Mouse (Mus musculus) layer of hippocampus, adult 2 months (tissue): ENCODE measurements around the gene Sfxn3. TPM values are rescaled to one million over a fixed set of nuclear protein-coding genes. Genes with fewer than 3 reads are reported as not detected.

Experiments used
- DNase-seq, 2 experiments: peaks; one replicate each; pipeline ENCODE4 v3.0.0; 2022; ENCODE audit warnings: low spot score in 2 of 2
- H3K27ac ChIP-seq: fragments of 200-600 bp; 2 replicates; pipeline ENCODE4 v1.8.1; 2022
- H3K4me3 ChIP-seq: fragments of 200-600 bp; 2 replicates; pipeline ENCODE4 v1.8.1; 2022; ENCODE audit warnings: mild to moderate bottlenecking
- CTCF ChIP-seq: fragments of 200-600 bp; conservative IDR thresholded peaks from 2 replicates; pipeline ENCODE4 v1.8.1; 2022; ENCODE audit warnings: antibody characterized with exemption, mild to moderate bottlenecking, moderate library complexity
- long read RNA-seq, 2 experiments: library from polyadenylated mRNA; stranded (forward); transcript quantifications; one replicate each; pipeline ENCODE4 v2.0.0; 2021; ENCODE audit warnings: borderline mapping rate in 2 of 2
- total RNA-seq, 2 experiments: library from RNA; stranded (reverse); gene quantifications; 2 replicates each; pipeline ENCODE4 v1.2.3; 2021

Gene Sfxn3
- total RNA-seq, result 10 to 100 TPM; 87.3 to 99.8 TPM
- long read RNA-seq, experiment 1, transcript Sfxn3-201 (11 exons, 2,867 nt), result major isoform, 96 of 140 reads
- long read RNA-seq, experiment 1, partial matches to known transcripts, result 14 of 140 reads
- long read RNA-seq, experiment 1, other reads (novel, unspliced or antisense), result 30 of 140 reads
- long read RNA-seq, experiment 2, transcript Sfxn3-201 (11 exons, 2,867 nt), result major isoform, 96 of 148 reads
- long read RNA-seq, experiment 2, partial matches to known transcripts, result 30 of 148 reads
- long read RNA-seq, experiment 2, other reads (novel, unspliced or antisense), result 22 of 148 reads

DNA sequence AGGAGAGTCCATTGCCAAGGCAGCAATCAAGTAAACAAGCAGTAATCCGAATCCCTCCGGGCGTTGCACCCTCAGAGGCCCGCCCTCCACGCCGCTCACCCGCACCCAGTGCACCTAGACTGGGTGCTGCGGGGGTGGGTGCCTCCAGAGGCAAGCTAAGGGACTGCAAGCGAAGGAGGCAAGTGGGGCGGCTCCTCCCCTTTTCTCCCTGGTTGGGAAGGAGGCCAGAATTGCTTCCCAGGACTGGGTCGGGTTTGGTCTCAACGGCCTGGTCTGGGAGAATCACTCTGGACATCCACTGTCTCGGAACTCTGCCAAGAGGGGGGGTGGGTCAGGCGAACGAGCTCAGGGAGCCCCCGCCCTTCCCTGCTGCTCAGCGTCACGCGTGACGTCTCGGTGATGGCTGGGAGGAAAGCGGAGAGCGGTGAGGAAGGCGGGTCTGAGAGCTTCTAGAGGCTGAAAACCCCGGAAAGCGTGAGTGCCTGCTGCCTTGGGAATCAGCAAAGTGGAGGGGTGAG, at the start of gene Sfxn3:
Sfxn3 (plus strand) TSS at position 87 of the 518 bp plus-strand sequence.
- TF ChIP-seq CTCF, result peak; percentile 90
- DNase-seq, result peak; percentile 91 to 93
- H3K27ac ChIP-seq, result peak within 1 kb of the TSS; percentile 97
- H3K4me3 ChIP-seq, result peak within 1 kb of the TSS; percentile 78

DNA sequence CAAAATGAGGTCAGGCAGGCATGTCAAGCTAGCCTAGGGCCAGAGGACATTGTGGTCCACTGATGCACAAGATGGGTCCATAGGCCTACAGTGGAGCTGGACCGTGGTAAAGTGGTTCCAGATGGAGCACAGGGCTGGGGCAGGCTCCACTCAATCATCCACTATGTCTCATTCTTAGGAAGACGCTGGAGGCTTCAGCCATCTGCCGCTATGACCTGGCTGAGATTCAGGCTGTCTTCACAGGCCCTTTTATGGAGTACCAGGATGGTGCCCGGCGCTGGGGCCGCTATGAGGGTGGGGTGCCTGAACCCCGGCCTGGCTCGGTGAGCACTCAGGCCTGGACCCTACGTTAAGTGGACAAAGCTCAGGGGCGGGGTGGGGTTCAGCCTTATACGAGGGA, 49.5 kb upstream of the Sfxn3 start:
- Histone ChIP-seq H3K27ac (no peak overlapping the region), H3K4me3 (no peak overlapping the region)
- TF ChIP-seq CTCF, result no peak
- DNase-seq, result no peak

DNA sequence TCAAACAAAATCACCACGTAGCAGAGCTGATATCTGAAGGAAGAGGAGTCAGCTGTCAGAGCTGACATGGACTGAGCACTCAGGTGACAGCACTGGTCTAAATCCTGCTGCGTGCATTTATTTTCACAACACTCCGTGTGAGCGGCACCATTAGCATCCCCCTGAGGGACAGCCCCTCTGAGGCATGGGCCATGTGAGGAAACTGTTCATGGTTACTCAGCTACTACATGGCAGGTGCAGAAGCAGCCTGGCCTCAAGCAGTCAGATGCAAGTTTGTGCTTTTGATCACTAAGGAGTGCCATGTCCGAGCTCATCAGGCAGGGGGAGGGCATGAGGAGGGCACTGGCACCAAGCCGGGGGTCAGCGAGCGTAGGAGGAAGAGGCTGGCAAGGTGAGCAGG, 47.7 kb upstream of the Sfxn3 start:
- TF ChIP-seq CTCF, result no peak
- DNase-seq, result no peak
- H3K27ac ChIP-seq, result no peak overlapping the region
- no peak overlapping the region for H3K4me3 ChIP-seq

DNA sequence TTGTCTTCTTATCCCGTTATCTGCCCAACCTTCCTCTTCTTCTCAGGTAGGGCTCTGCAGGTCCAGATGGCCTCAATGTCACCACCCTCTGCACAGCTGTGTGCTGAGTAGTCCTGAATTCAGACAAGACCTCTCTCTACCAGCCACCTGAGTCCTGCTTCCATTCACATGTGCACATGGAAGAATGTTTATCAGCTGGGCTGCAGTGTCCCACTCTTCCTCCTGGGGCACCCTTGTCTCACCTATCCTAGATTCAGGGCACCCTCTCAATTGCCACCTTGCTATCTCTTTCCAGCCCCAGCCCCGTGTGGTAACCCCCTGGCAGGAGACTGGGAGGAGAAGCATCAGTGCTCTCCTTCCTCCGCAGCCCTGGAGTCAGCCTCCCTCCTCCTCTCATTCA, 45.0 kb upstream of the Sfxn3 start:
- TF ChIP-seq CTCF, result peak; percentile 56
- Histone ChIP-seq H3K4me3 (no peak overlapping the region), H3K27ac (no peak overlapping the region)
- DNase-seq, result no peak

DNA sequence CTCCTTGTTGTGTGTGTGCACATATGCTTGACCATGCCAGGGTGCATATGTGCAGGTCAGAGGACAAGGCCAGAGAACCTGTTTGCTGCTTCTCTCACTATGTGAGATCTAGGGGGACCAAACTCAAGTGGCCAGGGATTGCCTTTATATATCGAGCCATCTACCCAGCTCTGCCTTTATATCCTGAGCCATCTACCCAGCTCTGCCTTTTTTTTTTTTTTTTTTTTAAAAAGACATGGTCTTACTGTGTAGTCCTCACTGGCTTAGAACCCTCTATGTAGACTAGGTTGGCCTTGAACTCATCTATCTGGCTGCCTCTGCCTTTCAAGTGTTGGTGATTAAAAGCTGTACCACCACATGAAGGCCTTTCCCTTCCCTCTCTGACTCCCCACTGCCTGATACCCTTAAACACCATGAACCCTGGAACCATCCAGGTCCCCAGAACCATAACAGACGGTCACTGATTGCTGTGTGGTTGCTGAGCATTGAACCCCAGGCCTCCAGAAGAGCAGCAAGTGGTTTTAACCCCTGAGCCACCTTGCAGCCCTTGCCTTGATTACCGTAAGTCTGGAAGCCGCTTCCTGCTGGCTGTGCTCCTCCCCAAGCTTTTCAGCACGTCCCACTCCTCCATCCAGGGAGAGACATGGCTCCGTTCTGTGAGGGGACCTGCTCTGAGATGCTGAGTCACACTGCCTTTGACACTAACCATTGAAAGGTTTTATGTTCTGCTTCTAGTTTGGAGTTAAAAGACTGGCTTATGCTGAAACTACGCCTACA, 43.4 kb upstream of the Sfxn3 start:
- H3K27ac ChIP-seq, result no peak overlapping the region
- no peak for TF ChIP-seq CTCF
- DNase-seq, result no peak

DNA sequence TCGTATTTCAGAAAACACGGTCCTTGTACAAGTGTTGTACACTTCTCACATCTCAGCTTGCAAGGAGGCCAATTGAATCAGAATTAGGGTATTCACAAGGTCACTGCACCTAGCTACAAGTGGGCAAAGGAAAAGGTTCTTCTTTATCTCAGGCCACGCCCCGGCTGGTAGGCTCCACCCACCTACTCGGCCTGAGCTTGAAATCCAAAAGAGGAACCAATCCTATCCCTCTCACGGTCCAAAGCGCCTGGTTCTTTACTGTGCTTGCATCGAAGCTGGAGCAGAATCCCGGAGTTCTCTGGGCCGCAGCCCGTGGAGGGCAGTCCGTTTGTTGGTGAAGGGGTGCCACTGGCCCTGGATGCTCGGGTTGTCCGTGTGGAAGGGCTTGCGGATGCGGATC, 41.9 kb upstream of the Sfxn3 start, which contains the start of gene Twnk:
Twnk (plus strand) TSS at position 220 of the 400 bp plus-strand sequence.
- no peak for TF ChIP-seq CTCF
- Histone ChIP-seq H3K27ac (peak within 1 kb of the TSS; percentile 77), H3K4me3 (peak within 1 kb of the TSS; percentile 97)
- peak in 1 of 2 experiments; percentile 40 for DNase-seq

More for the DNA sequence above, 43.4 kb upstream of the Sfxn3 start:
- H3K4me3 ChIP-seq, result no peak overlapping the region

DNA sequence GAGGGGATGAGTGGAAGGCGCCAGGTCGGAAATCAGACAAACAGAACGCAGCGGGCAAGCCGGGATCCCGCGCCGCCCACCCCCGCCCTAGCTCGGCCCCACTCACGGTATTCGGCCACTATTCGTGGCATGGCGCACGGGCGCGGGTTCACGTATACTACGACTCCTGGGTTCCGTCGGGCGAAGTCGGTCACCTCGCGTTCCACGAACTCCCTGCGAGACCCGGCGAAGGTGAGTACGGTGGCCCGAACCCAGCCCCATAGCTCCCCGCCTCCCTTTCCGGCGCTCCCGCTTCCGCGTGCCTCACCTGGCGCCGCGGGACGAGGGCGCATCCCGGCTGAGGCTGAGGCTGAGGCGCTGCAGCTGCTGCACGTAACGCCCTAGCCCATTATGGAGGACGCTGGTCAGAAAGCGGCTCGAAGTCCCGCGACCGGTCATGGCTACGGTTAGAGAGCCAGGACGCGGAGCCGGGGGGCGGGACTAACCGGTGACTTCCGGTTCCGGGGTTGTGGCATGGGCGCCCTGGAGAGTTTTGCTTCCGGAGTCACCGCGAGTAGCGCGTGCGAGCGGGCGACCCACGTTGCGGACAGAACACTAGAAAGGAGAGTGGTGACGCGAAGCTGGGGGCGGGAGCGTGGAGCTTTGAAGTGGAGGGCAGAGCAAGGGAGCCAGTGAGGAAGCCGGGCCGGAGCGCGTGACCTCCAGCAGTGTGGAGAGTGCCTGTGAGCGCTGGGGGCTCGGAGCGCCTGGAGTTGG, 41.2 kb upstream of the Sfxn3 start, which contains the start of gene Mrpl43:
Mrpl43 (minus strand) TSS at position 486 of the 756 bp plus-strand sequence.
- no peak for TF ChIP-seq CTCF
- DNase-seq, result peak; percentile 95 to 98
- Histone ChIP-seq H3K27ac (peak within 1 kb of the TSS; percentile 77), H3K4me3 (peak within 1 kb of the TSS; percentile 97)

DNA sequence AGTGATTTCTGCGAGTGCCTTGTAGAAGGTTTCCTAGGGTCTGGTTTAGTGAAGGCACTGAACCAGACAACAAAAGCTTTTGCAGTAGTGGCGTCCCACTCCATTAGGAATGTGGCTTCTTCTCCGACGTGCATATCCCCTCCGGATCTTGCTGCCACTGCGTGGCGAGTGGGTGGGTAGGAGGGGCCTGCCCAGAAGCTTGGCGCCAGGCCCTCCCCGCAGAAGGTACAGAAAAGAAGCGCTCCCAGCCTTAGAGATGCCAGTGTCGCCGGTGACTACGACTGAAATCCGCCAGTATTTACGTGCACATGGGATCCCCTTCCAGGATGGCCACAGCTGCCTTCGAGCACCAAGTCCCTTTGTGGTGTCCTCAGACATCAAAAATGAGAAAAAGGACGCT, 40.3 kb upstream of the Sfxn3 start:
- Histone ChIP-seq H3K27ac (peak overlapping the region; percentile 77), H3K4me3 (peak overlapping the region; percentile 97)
- TF ChIP-seq CTCF, result no peak
- DNase-seq, result no peak

DNA sequence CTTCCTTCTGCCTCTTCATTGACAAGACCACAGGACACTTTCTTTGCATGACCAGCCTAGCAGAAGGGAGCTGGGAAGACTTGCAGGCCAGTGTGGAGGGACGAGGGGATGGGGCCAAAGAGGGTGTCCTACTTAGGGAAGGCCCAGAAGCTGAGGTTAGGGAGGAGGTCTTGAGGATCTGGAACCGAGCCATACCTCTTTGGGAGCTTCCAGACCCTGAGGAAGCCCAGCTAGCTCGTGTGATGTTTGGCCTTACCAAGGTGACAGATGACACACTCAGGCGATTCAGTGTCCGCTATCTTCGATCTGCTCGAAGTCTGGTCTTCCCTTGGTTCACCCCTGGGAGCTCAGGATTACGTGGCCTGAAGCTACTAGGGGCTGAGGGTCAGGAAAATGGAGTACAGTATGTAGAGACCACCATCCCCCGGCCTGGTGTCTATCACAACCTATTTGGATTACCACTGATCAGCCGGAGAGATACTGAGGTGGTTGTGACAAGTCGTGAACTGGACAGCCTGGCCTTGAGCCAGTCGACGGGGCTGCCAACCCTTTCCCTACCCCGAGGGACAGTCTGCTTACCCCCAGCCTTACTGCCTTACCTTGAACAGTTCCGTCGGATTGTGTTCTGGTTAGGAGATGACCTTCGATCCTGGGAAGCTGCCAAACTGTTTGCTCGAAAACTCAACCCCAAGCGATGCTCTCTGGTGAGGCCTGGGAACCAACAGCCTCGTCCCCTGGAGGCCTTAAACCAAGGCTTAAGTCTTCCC, 39.7 kb upstream of the Sfxn3 start:
- DNase-seq, result no peak
- no peak for TF ChIP-seq CTCF
- H3K27ac ChIP-seq, result no peak overlapping the region; the same call in 1 of the 2 replicates
- H3K4me3 ChIP-seq, result peak overlapping the region; percentile 97; the same call in 1 of the 2 replicates

DNA sequence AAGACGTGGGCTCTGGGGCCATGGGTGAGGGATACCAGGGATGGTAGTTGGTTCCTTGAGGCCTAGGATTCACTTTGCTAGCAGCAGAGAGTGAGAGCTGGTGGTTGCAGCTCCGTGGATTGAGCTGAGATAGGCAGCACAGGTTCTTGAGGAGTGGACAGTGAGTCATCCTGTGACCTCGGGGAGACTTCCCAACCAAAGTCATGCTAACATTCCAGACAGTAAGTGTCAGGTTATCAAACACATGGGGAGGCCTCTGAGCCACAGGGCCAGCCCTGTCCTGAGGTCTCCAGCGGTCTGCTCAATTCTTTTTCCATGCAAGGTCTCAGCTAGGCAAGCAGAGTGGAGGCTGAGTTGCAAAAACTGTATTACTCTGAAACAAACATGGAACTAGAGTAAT, 36.7 kb upstream of the Sfxn3 start:
- no peak for DNase-seq
- TF ChIP-seq CTCF, result no peak
- Histone ChIP-seq H3K27ac (no peak overlapping the region), H3K4me3 (no peak overlapping the region)

DNA sequence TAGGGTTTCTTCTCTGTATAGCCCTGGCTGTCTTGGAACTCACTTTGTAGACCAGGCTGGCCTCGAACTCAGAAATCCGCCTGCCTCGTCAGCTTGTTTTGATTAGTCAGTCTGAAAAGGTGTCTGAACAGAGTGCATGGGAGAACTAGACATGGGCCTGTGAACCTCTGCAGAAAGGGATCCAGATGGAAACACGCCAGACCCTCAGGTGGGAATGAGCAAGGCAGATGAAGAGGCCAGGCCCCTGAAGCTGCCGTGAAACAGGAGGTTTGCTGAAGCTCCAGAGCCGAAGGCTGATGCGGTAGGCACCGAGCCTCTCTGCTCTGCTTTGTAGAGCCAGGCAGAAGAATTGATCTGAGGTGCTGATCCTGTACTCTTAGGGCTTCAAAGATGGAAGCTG, 35.1 kb upstream of the Sfxn3 start:
- H3K27ac ChIP-seq, result peak overlapping the region; percentile 41; the same call in 1 of the 2 replicates
- no peak for TF ChIP-seq CTCF
- no peak overlapping the region for H3K4me3 ChIP-seq
- DNase-seq, result no peak

DNA sequence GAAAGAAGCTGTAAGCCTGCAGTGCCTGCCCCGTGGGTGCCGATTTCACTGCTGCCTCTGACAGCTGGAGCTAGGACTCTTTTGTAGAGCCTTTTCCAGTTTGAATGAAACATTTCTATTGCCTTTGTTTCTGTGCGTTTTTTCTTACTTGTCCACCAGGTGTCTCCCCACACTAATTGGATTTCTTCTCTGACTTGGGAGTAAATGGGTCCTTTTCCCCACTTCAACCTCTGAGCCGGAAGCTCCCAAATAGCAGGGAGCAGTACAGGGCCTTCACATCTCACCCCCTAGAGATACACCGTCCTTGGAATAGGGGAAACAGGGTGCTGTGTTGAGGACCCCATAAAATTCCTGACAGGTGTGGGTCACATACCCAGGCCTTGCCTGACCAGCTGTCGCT, 34.7 kb upstream of the Sfxn3 start:
- TF ChIP-seq CTCF, result peak; percentile 81
- no peak for DNase-seq
- Histone ChIP-seq H3K4me3 (no peak overlapping the region), H3K27ac (peak overlapping the region; percentile 41; the same call in 1 of the 2 replicates)
